Mouse (Mus musculus) C2C12 (cell line): ENCODE measurements around the gene Atp1b1. TPM values are rescaled to one million over a fixed set of nuclear protein-coding genes. Genes with fewer than 3 reads are reported as not detected.
A peak's percentile ranks its signal among the peaks of the same experiment; 100 is the strongest.

Source experiments
- H3K27me3 ChIP-seq: one replicate; pipeline ENCODE4 v1.6.1; 2011; ENCODE audit not compliant: control insufficient read depth, insufficient read depth, insufficient read length
- H3K36me3 ChIP-seq: one replicate; pipeline ENCODE4 v1.6.1; 2011; ENCODE audit not compliant: control insufficient read depth, insufficient read depth
- H3K4me3 ChIP-seq: one replicate; pipeline ENCODE4 v1.5.1; 2011; ENCODE audit warnings: mild to moderate bottlenecking, control low read depth; ENCODE audit not compliant: poor library complexity, insufficient read depth, severe bottlenecking
- H3K79me2 ChIP-seq: one replicate; pipeline ENCODE4 v1.6.1; 2011; ENCODE audit not compliant: control insufficient read depth, insufficient read depth
- H3K79me3 ChIP-seq: one replicate; pipeline ENCODE4 v1.6.1; 2011; ENCODE audit warnings: low read depth, control low read depth
- H3ac ChIP-seq: one replicate; pipeline ENCODE3; 2011; ENCODE audit warnings: low read depth; ENCODE audit not compliant: control insufficient read depth, insufficient read length
- CEBPB ChIP-seq: IDR thresholded peaks from one replicate; pipeline ENCODE4 v1.6.1; 2011; ENCODE audit warnings: low read depth, mild to moderate bottlenecking, control low read depth, moderate library complexity
- CTCF ChIP-seq: IDR thresholded peaks from one replicate; pipeline ENCODE4 v1.5.1; 2011; ENCODE audit not compliant: control insufficient read depth, insufficient read depth, insufficient read length
- FOSL1 ChIP-seq: IDR thresholded peaks from one replicate; pipeline ENCODE4 v1.8.0; 2011; ENCODE audit warnings: mild to moderate bottlenecking, low read length; ENCODE audit not compliant: poor library complexity, insufficient read depth, severe bottlenecking
- MAX ChIP-seq: IDR thresholded peaks from one replicate; pipeline ENCODE4 v1.6.1; 2011; ENCODE audit warnings: mild to moderate bottlenecking, control low read depth
- MYOD1 ChIP-seq: IDR thresholded peaks from one replicate; pipeline ENCODE4 v1.6.1; 2011; ENCODE audit warnings: low read depth; ENCODE audit not compliant: control insufficient read depth, insufficient read length
- MYOG ChIP-seq: IDR thresholded peaks from one replicate; pipeline ENCODE4 v1.6.1; 2011; ENCODE audit not compliant: control insufficient read depth, insufficient read length; ENCODE audit errors: extremely low read depth
- USF1 ChIP-seq: IDR thresholded peaks from one replicate; pipeline ENCODE4 v1.6.1; 2011; ENCODE audit warnings: low read depth, mild to moderate bottlenecking, control low read depth, moderate library complexity
- polyA plus RNA-seq: library from polyadenylated mRNA; unstranded; fragments of >200 nt; fragmentation: generic; extraction: Trizol; gene quantifications from one replicate; pipeline ENCODE4 v1.2.1, GENCODE M21; 2012; ENCODE audit warnings: missing spikeins

The Atp1b1 gene
- polyA plus RNA-seq, 1 experiment = 13.6 TPM

- H3K36me3 ChIP-seq = no peaks in the 10 kb centered on the region
- no peaks in the 10 kb centered on the region for H3K79me2 ChIP-seq
- no peaks in the 10 kb centered on the region for H3K79me3 ChIP-seq
- H3K27me3 ChIP-seq = no peaks in the 10 kb centered on the region
- TF ChIP-seq MYOD1 (no peak), CTCF (no peak), FOSL1 (no peak), CEBPB (no peak), MAX (no peak), MYOG (no peak), USF1 (no peak)
- H3K4me3 ChIP-seq = no peak overlapping the region
- no peak overlapping the region for H3ac ChIP-seq
Measured at GRCm38 (mm10) chr1:164473398-164473797, 15.2 kb upstream of the Atp1b1 start.

- Histone ChIP-seq H3K36me3 (no peaks in the 10 kb centered on the region), H3ac (no peak overlapping the region), H3K27me3 (no peaks in the 10 kb centered on the region), H3K4me3 (no peak overlapping the region), H3K79me2 (no peaks in the 10 kb centered on the region), H3K79me3 (no peaks in the 10 kb centered on the region)
- no peak for TF ChIP-seq FOSL1
- no peak for TF ChIP-seq USF1
- no peak for TF ChIP-seq MYOD1
- no peak for TF ChIP-seq MYOG
- no peak for TF ChIP-seq CTCF
- no peak for TF ChIP-seq MAX
- no peak for TF ChIP-seq CEBPB
Measured at GRCm38 (mm10) chr1:164471632-164472031, 13.5 kb upstream of the Atp1b1 start.

- H3K36me3 ChIP-seq = no peaks in the 10 kb centered on the region
- H3K79me3 ChIP-seq = no peaks in the 10 kb centered on the region
- H3ac ChIP-seq = no peak overlapping the region
- TF ChIP-seq MYOG = no peak
- TF ChIP-seq FOSL1 = no peak
- TF ChIP-seq MYOD1 = no peak
- TF ChIP-seq USF1 = no peak
- no peak for TF ChIP-seq CTCF
- TF ChIP-seq MAX = no peak
- TF ChIP-seq CEBPB = no peak
- H3K4me3 ChIP-seq = no peak overlapping the region
- no peaks in the 10 kb centered on the region for H3K27me3 ChIP-seq
- H3K79me2 ChIP-seq = no peaks in the 10 kb centered on the region
Measured at GRCm38 (mm10) chr1:164470985-164471384, 12.8 kb upstream of the Atp1b1 start.

GRCm38 (mm10) chr1:164468329-164468728 is 10.2 kb upstream of the Atp1b1 start:
- H3K79me3 ChIP-seq = no peaks in the 10 kb centered on the region
- no peaks in the 10 kb centered on the region for H3K36me3 ChIP-seq
- no peaks in the 10 kb centered on the region for H3K79me2 ChIP-seq
- no peak for TF ChIP-seq MAX
- TF ChIP-seq MYOD1 = no peak
- no peak for TF ChIP-seq USF1
- no peak for TF ChIP-seq CEBPB
- no peak for TF ChIP-seq FOSL1
- no peak for TF ChIP-seq MYOG
- no peak for TF ChIP-seq CTCF
- no peak overlapping the region for H3ac ChIP-seq
- H3K4me3 ChIP-seq = no peak overlapping the region
- H3K27me3 ChIP-seq = no peaks in the 10 kb centered on the region

- Histone ChIP-seq H3K27me3 (no peaks in the 10 kb centered on the region), H3K79me2 (no peaks in the 10 kb centered on the region), H3K36me3 (no peaks in the 10 kb centered on the region), H3ac (no peak overlapping the region), H3K79me3 (no peaks in the 10 kb centered on the region), H3K4me3 (no peak overlapping the region)
- no peak for TF ChIP-seq MYOG
- TF ChIP-seq CEBPB = no peak
- TF ChIP-seq MYOD1 = no peak
- no peak for TF ChIP-seq USF1
- TF ChIP-seq FOSL1 = no peak
- TF ChIP-seq CTCF = no peak
- TF ChIP-seq MAX = no peak
Measured at GRCm38 (mm10) chr1:164467406-164467805, 9.3 kb upstream of the Atp1b1 start.

GRCm38 (mm10) chr1:164461726-164462125 is 3.6 kb upstream of the Atp1b1 start:
- no peak overlapping the region for H3K4me3 ChIP-seq
- peaks cover 1% of the 10 kb centered on the region for H3K79me3 ChIP-seq
- H3K79me2 ChIP-seq = peaks cover under 1% of the 10 kb centered on the region
- H3ac ChIP-seq = no peak overlapping the region
- no peaks in the 10 kb centered on the region for H3K27me3 ChIP-seq
- no peak for TF ChIP-seq USF1
- TF ChIP-seq MYOG = no peak
- TF ChIP-seq MYOD1 = no peak
- peak; percentile 3 for TF ChIP-seq FOSL1
- no peaks in the 10 kb centered on the region for H3K36me3 ChIP-seq
